Mouse (Mus musculus): ENCODE data around the gene Tmem135. TPM values are rescaled to one million over a fixed set of nuclear protein-coding genes. Genes with fewer than 3 reads are reported as not detected.

Gene Tmem135
- polyA plus RNA-seq, 1 experiment = 203 TPM

GRCm38 (mm10) chr7:89116261-89116664, 287.8 kb downstream of the Tmem135 start:
- H3K27ac ChIP-seq (ENCODE audit: insufficient read depth, low read depth, low read length) = no peak overlapping the region; the same call in 1 of the 2 replicates
- no peaks in the 10 kb centered on the region for H3K36me3 ChIP-seq (ENCODE audit: control insufficient read depth, insufficient read depth, low read length)
- 38% methylated on average over 1 of the region's 1 CpGs for WGBS
- no peak for TF ChIP-seq CTCF (IDR thresholded peaks at IDR 0.05; ENCODE audit: extremely low read depth, insufficient read length, insufficient replicate concordance, low read depth, low read length)
- TF ChIP-seq POLR2A (IDR thresholded peaks at IDR 0.05; ENCODE audit: low read depth, low read length) = no peak
- no peaks in the 10 kb centered on the region for H3K27me3 ChIP-seq (ENCODE audit: control insufficient read depth, insufficient read depth, low read length)
- H3K4me1 ChIP-seq (ENCODE audit: control insufficient read depth, insufficient read depth, insufficient read length, low read length) = no peaks in the 10 kb centered on the region
- H3K4me3 ChIP-seq (ENCODE audit: low read depth, low read length) = no peak overlapping the region

GRCm38 (mm10) chr7:89115633-89116032, 288.4 kb downstream of the Tmem135 start:
- Histone ChIP-seq H3K4me3 (ENCODE audit: low read depth, low read length) (no peak overlapping the region), H3K27ac (ENCODE audit: insufficient read depth, low read depth, low read length) (no peak overlapping the region), H3K4me1 (ENCODE audit: control insufficient read depth, insufficient read depth, insufficient read length, low read length) (no peaks in the 10 kb centered on the region), H3K36me3 (ENCODE audit: control insufficient read depth, insufficient read depth, low read length) (no peaks in the 10 kb centered on the region), H3K27me3 (ENCODE audit: control insufficient read depth, insufficient read depth, low read length) (no peaks in the 10 kb centered on the region)
- TF ChIP-seq POLR2A (IDR thresholded peaks at IDR 0.05; ENCODE audit: low read depth, low read length) = no peak
- TF ChIP-seq CTCF (IDR thresholded peaks at IDR 0.05; ENCODE audit: extremely low read depth, insufficient read length, insufficient replicate concordance, low read depth, low read length) = no peak
- WGBS = 75% methylated on average over 3 of the region's 3 CpGs

- Histone ChIP-seq H3K36me3 (ENCODE audit: control insufficient read depth, insufficient read depth, low read length) (no peaks in the 10 kb centered on the region), H3K27me3 (ENCODE audit: control insufficient read depth, insufficient read depth, low read length) (no peaks in the 10 kb centered on the region), H3K4me3 (ENCODE audit: low read depth, low read length) (no peak overlapping the region), H3K4me1 (ENCODE audit: control insufficient read depth, insufficient read depth, insufficient read length, low read length) (no peaks in the 10 kb centered on the region), H3K27ac (ENCODE audit: insufficient read depth, low read depth, low read length) (no peak overlapping the region)
- WGBS = 68% methylated on average over 2 of the region's 2 CpGs
- TF ChIP-seq POLR2A (IDR thresholded peaks at IDR 0.05; ENCODE audit: low read depth, low read length) (no peak), CTCF (IDR thresholded peaks at IDR 0.05; ENCODE audit: extremely low read depth, insufficient read length, insufficient replicate concordance, low read depth, low read length) (no peak)
Observed at GRCm38 (mm10) chr7:89106421-89106820, 297.6 kb downstream of the Tmem135 start.

GRCm38 (mm10) chr7:89099756-89100155, 304.3 kb downstream of the Tmem135 start:
- no peaks in the 10 kb centered on the region for H3K27me3 ChIP-seq (ENCODE audit: control insufficient read depth, insufficient read depth, low read length)
- H3K36me3 ChIP-seq (ENCODE audit: control insufficient read depth, insufficient read depth, low read length) = no peaks in the 10 kb centered on the region
- no peak for TF ChIP-seq POLR2A (IDR thresholded peaks at IDR 0.05; ENCODE audit: low read depth, low read length)
- TF ChIP-seq CTCF (IDR thresholded peaks at IDR 0.05; ENCODE audit: extremely low read depth, insufficient read length, insufficient replicate concordance, low read depth, low read length) = no peak
- H3K4me1 ChIP-seq (ENCODE audit: control insufficient read depth, insufficient read depth, insufficient read length, low read length) = no peaks in the 10 kb centered on the region
- no peak overlapping the region for H3K4me3 ChIP-seq (ENCODE audit: low read depth, low read length)
- 82% methylated on average over 4 of the region's 4 CpGs for WGBS
- no peak overlapping the region for H3K27ac ChIP-seq (ENCODE audit: insufficient read depth, low read depth, low read length)

Other genes with a start within 250 kb of the Tmem135 start
- 2.5 and 2.8 TPM in 2 replicates for gene Fzd4, start 133 bp upstream of the Tmem135 start, polyA plus RNA-seq (2012; rRNA removed)
- 28.5 and 74.2 TPM in 2 replicates for gene Prss23, start 123.0 kb upstream of the Tmem135 start, polyA plus RNA-seq (2012; rRNA removed)
- gene Me3, start 228.2 kb upstream of the Tmem135 start, polyA plus RNA-seq (2012; rRNA removed) = 0.58 and 1.5 TPM in 2 replicates

Measured in small intestine, adult 2 months (tissue).